Mouse (Mus musculus) midbrain, embryonic 12.5 days (tissue): ENCODE results near the gene Cyth4. TPM values are rescaled to one million over a fixed set of nuclear protein-coding genes. Genes with fewer than 3 reads are reported as not detected.

ENCODE experiments used
- polyA plus RNA-seq: library from polyadenylated mRNA; unstranded; fragments of >200 nt; fragmentation: Nextera tagmentation; extraction: Ambion mirVana; gene quantifications from 2 replicates; pipeline ENCODE4 v1.2.1, GENCODE M21; 2016

Gene Cyth4
- polyA plus RNA-seq, 1 experiment from 2014 or later, result 6.9 TPM

Other genes starting within 250 kb of the Cyth4 start
- gene Tex33, start 201.1 kb upstream of the Cyth4 start, polyA plus RNA-seq, result not detected in 2 replicates
- 4.9 and 5.5 TPM in 2 replicates for gene Tst, start 191.1 kb upstream of the Cyth4 start, polyA plus RNA-seq
- gene Mpst, start 190.6 kb upstream of the Cyth4 start, polyA plus RNA-seq, result 2.0 and 2.1 TPM in 2 replicates
- gene Kctd17, start 168.5 kb upstream of the Cyth4 start, polyA plus RNA-seq, result 76.1 and 84.8 TPM in 2 replicates
- gene Tmprss6, start 128.4 kb upstream of the Cyth4 start, polyA plus RNA-seq, result 0.05 TPM in 1 of 2 replicates, not detected in the other
- not detected in 2 replicates for gene Il2rb, start 101.8 kb upstream of the Cyth4 start, polyA plus RNA-seq
- gene C1qtnf6, start 65.6 kb upstream of the Cyth4 start, polyA plus RNA-seq, result 8.2 and 9.0 TPM in 2 replicates
- gene Sstr3, start 52.4 kb upstream of the Cyth4 start, polyA plus RNA-seq, result 0.05 and 0.18 TPM in 2 replicates
- 4.5 and 6.9 TPM in 2 replicates for gene Rac2, start 24.3 kb upstream of the Cyth4 start, polyA plus RNA-seq
- gene Elfn2, start 121.7 kb downstream of the Cyth4 start, polyA plus RNA-seq, result 0.88 and 2.2 TPM in 2 replicates
- 119 and 137 TPM in 2 replicates for gene Mfng, start 176.4 kb downstream of the Cyth4 start, polyA plus RNA-seq
- gene Card10, start 206.0 kb downstream of the Cyth4 start, polyA plus RNA-seq, result 2.3 and 2.6 TPM in 2 replicates
- gene Cdc42ep1, start 245.6 kb downstream of the Cyth4 start, polyA plus RNA-seq, result 11.5 and 11.9 TPM in 2 replicates